Mouse (Mus musculus) ES-E14 (cell line): ENCODE results near the gene Spint3.

ENCODE experiments used
- CHD2 ChIP-seq: IDR thresholded peaks from 2 replicates; pipeline ENCODE4 v1.6.1; 2014; ENCODE audit warnings: mild to moderate bottlenecking, low read depth, low read length, inconsistent platforms
- HCFC1 ChIP-seq: IDR thresholded peaks from 2 replicates; pipeline ENCODE4 v1.6.1; 2012; ENCODE audit warnings: low read length, inconsistent platforms, borderline replicate concordance; ENCODE audit not compliant: insufficient read depth
- MAFK ChIP-seq: IDR thresholded peaks from 2 replicates; pipeline ENCODE4 v1.6.1; 2014; ENCODE audit warnings: mild to moderate bottlenecking, low read depth, low read length, inconsistent platforms; ENCODE audit not compliant: insufficient read depth
- ZC3H11A ChIP-seq: IDR thresholded peaks from 2 replicates; pipeline ENCODE4 v1.6.1; 2012; ENCODE audit warnings: low read depth, mild to moderate bottlenecking, inconsistent platforms, low read length, borderline replicate concordance
- ZNF384 ChIP-seq: IDR thresholded peaks from 2 replicates; pipeline ENCODE4 v1.6.1; 2012; ENCODE audit warnings: low read depth, low read length, inconsistent platforms

GRCm38 (mm10) chr2:164550895-164551269, 22.4 kb downstream of the Spint3 start:
- TF ChIP-seq HCFC1 (no peak), ZNF384 (no peak), CHD2 (no peak), ZC3H11A (no peak), MAFK (no peak)
